Comparison of ENCODE assay signal across 26 mouse cellular contexts in the genomic region with DNA sequence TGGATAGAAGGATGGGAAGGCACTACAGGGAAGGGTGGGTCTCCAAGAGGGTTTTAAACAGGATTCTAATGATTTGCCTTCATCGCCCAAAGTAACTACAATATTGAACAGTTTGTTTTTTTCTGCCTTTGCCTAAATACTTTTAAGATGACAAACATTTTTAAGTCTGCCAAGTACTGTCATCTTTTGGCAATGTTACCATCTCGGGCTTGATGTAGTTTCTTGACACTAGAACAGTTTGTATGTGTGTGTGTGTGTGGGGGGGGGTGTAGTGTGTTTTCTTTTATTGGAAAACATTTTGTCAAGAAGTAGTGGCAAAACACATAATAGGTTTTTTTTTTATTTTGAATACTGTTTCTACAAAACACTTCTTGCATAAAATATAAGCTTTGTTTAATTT.
DNase-seq lines count a peak whose midpoint lies in the region; TF ChIP-seq lines count a peak whose summit lies in the region.
"Had no signal": no experiment of that assay in that cellular context is flagged by ENCODE, and none has a peak within 500 bp of the region (broad histone marks: within the 10 kb centered on the region; RNA-seq: fewer than 3 reads in every experiment).

No protein-coding gene starts in this region.

- intact Hi-C loops in gastrocnemius, adult 2 months (cut with DNase I) = loop anchor here (10.0 kb wide), 1 partner anchor 63 kb away; no protein-coding TSS in a partner anchor

- H3K27ac ChIP-seq in gastrocnemius, adult 2 months = peak overlapping the region; percentile 48; the same call in 1 of the 2 replicates
- H3K27ac ChIP-seq: embryonic facial prominence, embryonic 13.5 days; forebrain, embryonic 13.5 days; hindbrain, embryonic 13.5 days; limb, embryonic 12.5 days; liver, embryonic 12.5 days; macrophage; midbrain, embryonic 13.5 days; neural tube, embryonic 13.5 days had no signal

- no peak for TF ChIP-seq POLR2A in brain, embryonic 14.5 days (IDR thresholded peaks at IDR 0.05; ENCODE audit: borderline replicate concordance, extremely low read depth, insufficient read depth, insufficient read length, poor library complexity, severe bottlenecking)

- H3K4me3 ChIP-seq in gastrocnemius, adult 2 months = no peak overlapping the region
- H3K4me3 ChIP-seq: embryonic facial prominence, embryonic 13.5 days; erythroblast, embryonic 14.5 days; forebrain, embryonic 13.5 days; hindbrain, embryonic 13.5 days; limb, embryonic 12.5 days; liver, embryonic 12.5 days; midbrain, embryonic 13.5 days; neural tube, embryonic 13.5 days had no signal

- no peak for DNase-seq in gastrocnemius, adult 2 months
- DNase-seq in gastrocnemius, postnatal 25 days = no peak
- DNase-seq in Muller cell, postnatal 12 days (ENCODE audit: inconsistent ontology term) = peak; percentile 30
- peak; percentile 76 for DNase-seq in brain, embryonic 14.5 days (ENCODE audit: low read depth)
- peak; percentile 78 for DNase-seq in skeletal muscle tissue, adult 2 months (ENCODE audit: low read depth, low spot score)
- DNase-seq in T-cell, adult 2 months (ENCODE audit: low spot score) = no peak
- no peak for DNase-seq in yolk sac, embryonic 10.5 days (ENCODE audit: low spot score)
- DNase-seq: adrenal gland, postnatal 25 days; cerebellum, adult 8-10 months; cerebellum, postnatal 36 days; embryo, embryonic 11 days; gastrocnemius, postnatal 10 days; heart, postnatal 36 days; kidney, adult 9 months; kidney, postnatal 10 days; liver, postnatal 0 days; lung, postnatal 10 days had no signal

- TF ChIP-seq CTCF in gastrocnemius, adult 2 months (IDR thresholded peaks at IDR 0.05) = no peak
- TF ChIP-seq CTCF in brain, embryonic 14.5 days (IDR thresholded peaks at IDR 0.05; ENCODE audit: borderline replicate concordance, extremely low read depth, insufficient read depth, insufficient read length) = no peak

Comparison
In these comparisons a context has a peak if more than half of its experiments do, and no peak if none do; other contexts are left out.
1. DNase-seq: peak in Muller cell, postnatal 12 days (single experiment), brain, embryonic 14.5 days (single experiment) and skeletal muscle tissue, adult 2 months (single experiment); none in gastrocnemius, adult 2 months (single experiment), gastrocnemius, postnatal 25 days (single experiment), T-cell, adult 2 months (single experiment) and yolk sac, embryonic 10.5 days (single experiment).